Mouse (Mus musculus): ENCODE data around the gene Trhr2. TPM values are rescaled to one million over a fixed set of nuclear protein-coding genes. Genes with fewer than 3 reads are reported as not detected.
A peak's percentile ranks its signal among the peaks of the same experiment; 100 is the strongest.

The Trhr2 gene
- 0.12 and 0.20 TPM in 2 replicates for polyA plus RNA-seq (2015; fragmentation: Nextera tagmentation; extraction: Ambion mirVana)

DNA sequence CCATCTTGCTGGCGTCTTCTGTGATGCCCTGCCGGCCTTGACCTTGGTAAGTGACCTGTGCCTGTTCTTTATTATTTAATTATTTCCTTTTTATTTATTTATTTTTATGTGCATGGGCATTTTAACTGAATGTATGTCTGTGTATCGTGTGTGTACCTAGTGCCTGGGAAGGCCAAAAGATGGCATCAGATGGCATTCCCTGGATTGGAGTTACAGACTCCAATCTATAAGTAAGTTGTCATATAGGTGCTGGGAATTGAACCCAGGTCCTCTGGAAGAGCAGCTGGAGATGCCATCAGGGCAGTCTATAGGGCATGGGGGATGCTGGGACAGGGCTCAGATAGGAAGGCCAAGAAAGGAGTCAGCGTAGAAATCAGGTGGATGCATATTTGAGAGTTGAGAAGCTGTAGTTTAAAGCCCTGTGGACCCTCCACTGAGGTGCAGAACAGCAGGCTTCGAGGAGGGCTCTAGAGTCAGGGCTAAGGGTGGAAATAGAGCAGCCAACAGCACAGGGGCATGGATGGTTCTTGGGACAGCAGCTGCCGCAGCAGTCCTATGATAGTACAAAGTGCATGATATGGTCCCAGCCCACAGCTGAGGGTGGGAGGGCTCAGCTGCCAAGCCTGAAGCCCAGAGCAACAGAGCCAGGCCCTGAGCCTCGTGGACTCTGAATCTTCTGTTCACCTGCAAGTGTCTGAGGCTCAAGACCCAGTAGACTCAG is at the start of gene Trhr2:
Trhr2 (minus strand) TSS at position 51 of the 721 bp plus-strand sequence.
- no peak within 1 kb of the TSS for H3K9ac ChIP-seq

DNA sequence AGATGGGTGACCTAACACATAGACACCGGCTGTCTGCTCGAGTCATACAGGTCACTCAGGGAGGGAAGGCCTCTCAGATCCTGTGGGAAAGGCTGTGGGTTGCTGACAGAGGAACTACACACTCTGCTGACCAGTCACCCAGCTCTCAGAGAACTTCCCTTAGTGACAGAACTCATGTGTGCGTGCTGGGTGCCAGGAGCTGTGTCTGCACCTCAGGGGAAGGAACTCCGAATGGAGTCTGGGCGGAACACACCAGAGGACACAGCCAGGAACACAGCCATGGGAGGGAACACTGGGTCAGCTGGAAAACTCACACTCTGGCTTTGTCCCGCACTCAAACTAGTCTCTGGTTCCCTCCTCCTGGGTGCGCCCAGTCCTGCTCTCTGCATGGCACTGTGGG is 47.1 kb upstream of the Trhr2 start:
- no peaks in the 10 kb centered on the region for H3K9me3 ChIP-seq (replicated peaks)
- no peak overlapping the region for H3K27ac ChIP-seq (replicated peaks)
- H3K4me3 ChIP-seq (replicated peaks), result no peak overlapping the region
- no peaks in the 10 kb centered on the region for H3K27me3 ChIP-seq
- peaks cover 98% of the 10 kb centered on the region for H3K36me3 ChIP-seq
- H3K9ac ChIP-seq, result no peak overlapping the region
- H3K4me2 ChIP-seq (replicated peaks), result no peak overlapping the region
- WGBS, result 92% methylated on average over 7 of the region's 7 CpGs
- no peak for ATAC-seq (ENCODE audit: insufficient number of reproducible peaks, low FRiP score, low TSS enrichment, low read depth)
- no peaks in the 10 kb centered on the region for H3K4me1 ChIP-seq

More for the DNA sequence above, at the start of gene Trhr2:
- Histone ChIP-seq H3K36me3 (no peaks in the 10 kb centered on the region), H3K4me1 (peaks cover 18% of the 10 kb centered on the region), H3K4me3 (replicated peaks) (no peak within 1 kb of the TSS), H3K27me3 (no peaks in the 10 kb centered on the region; the same call in none of the 2 replicates), H3K9me3 (replicated peaks) (no peaks in the 10 kb centered on the region), H3K4me2 (replicated peaks) (no peak within 1 kb of the TSS), H3K27ac (replicated peaks) (no peak within 1 kb of the TSS)
- ATAC-seq (ENCODE audit: insufficient number of reproducible peaks, low FRiP score, low TSS enrichment, low read depth), result no peak
- WGBS, result 78% methylated on average over 7 of the region's 7 CpGs

DNA sequence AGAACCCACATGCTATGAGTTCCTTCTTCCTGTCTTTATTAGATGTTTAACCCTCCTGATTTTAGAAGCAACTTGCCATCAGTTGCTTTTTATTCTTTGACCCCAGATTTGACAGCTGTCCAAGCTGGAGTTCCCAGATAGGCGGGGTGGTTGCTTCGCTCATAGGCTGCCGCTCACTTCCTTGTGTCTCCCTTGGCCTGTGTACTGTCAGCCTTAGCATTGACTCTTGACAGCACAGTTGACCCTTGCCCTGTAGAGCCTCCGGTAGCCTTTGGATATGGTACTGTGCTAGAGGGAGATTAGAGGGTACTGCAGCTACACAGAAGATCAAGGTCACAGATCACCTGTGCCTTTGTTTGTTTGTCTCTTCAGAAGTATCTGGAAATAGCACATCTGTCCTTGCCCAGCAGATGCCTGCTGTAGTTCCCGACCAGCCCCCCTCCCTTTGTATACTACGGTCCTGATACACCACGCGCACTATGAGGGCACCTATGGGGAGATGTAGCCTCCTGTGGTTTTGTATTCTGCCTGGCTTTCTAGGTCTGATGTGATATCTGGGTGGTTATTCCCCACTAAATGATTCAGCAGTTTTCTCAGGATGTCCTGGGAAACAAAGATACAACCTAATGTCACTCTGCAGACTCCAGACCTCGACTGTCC is 44.7 kb upstream of the Trhr2 start:
- Histone ChIP-seq H3K9ac (no peak overlapping the region), H3K9me3 (replicated peaks) (no peaks in the 10 kb centered on the region), H3K4me1 (no peaks in the 10 kb centered on the region), H3K27me3 (no peaks in the 10 kb centered on the region), H3K4me3 (replicated peaks) (no peak overlapping the region), H3K27ac (replicated peaks) (no peak overlapping the region), H3K36me3 (peaks cover 98% of the 10 kb centered on the region), H3K4me2 (replicated peaks) (no peak overlapping the region)
- no peak for ATAC-seq (ENCODE audit: insufficient number of reproducible peaks, low FRiP score, low TSS enrichment, low read depth)
- 92% methylated on average over 9 of the region's 9 CpGs for WGBS

DNA sequence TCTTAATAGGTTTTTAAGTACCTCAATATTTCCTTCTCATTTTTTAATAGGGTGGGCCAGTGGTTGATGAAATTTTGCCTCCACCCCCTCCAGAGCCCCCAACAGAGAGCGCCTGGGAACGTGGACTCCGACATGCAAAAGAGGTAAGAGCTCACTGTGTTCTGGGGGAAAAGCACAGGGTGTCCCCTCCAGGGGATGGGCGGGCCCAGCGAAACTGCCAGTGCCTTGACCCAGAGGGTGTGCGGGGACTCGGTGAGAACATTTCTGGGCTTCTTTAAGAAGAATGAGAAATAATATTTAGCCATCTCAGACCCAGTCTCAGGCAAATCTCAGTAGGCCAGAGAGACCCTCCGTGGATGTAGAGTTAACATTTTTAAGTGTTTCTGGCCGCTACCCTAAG is 37.6 kb upstream of the Trhr2 start:
- H3K4me1 ChIP-seq, result no peaks in the 10 kb centered on the region
- H3K36me3 ChIP-seq, result peaks cover 89% of the 10 kb centered on the region
- H3K27ac ChIP-seq (replicated peaks), result no peak overlapping the region
- H3K9me3 ChIP-seq (replicated peaks), result no peaks in the 10 kb centered on the region
- WGBS, result 93% methylated on average over 9 of the region's 9 CpGs
- no peak overlapping the region for H3K9ac ChIP-seq
- no peaks in the 10 kb centered on the region for H3K27me3 ChIP-seq
- no peak overlapping the region for H3K4me2 ChIP-seq (replicated peaks)
- H3K4me3 ChIP-seq (replicated peaks), result no peak overlapping the region
- ATAC-seq (ENCODE audit: insufficient number of reproducible peaks, low FRiP score, low TSS enrichment, low read depth), result no peak

DNA sequence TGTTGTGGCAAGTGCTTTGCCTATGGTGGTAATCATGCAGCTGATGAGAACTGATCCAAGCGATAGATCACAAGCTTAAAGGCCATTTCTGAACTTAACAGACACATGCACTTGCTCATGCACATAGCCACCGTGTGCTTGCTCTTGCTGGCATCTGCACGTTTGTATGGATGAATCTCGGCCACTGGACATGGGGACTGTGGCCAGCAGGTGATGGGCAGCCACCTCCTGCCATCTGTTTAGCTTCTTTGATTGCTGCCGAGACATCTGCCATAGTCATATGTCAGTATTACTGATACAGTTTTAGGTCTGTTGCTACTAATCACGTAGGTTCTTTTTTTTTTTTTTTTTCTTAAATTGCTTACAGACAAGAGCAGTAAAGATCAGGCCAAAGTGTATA is 34.7 kb upstream of the Trhr2 start:
- ATAC-seq (ENCODE audit: insufficient number of reproducible peaks, low FRiP score, low TSS enrichment, low read depth), result no peak
- H3K4me3 ChIP-seq (replicated peaks), result no peak overlapping the region
- no peak overlapping the region for H3K4me2 ChIP-seq (replicated peaks)
- no peak overlapping the region for H3K27ac ChIP-seq (replicated peaks)
- no peak overlapping the region for H3K9ac ChIP-seq
- no peaks in the 10 kb centered on the region for H3K27me3 ChIP-seq
- no peaks in the 10 kb centered on the region for H3K4me1 ChIP-seq
- WGBS, result 76% methylated on average over 6 of the region's 6 CpGs
- H3K9me3 ChIP-seq (replicated peaks), result no peaks in the 10 kb centered on the region
- peaks cover 76% of the 10 kb centered on the region for H3K36me3 ChIP-seq

DNA sequence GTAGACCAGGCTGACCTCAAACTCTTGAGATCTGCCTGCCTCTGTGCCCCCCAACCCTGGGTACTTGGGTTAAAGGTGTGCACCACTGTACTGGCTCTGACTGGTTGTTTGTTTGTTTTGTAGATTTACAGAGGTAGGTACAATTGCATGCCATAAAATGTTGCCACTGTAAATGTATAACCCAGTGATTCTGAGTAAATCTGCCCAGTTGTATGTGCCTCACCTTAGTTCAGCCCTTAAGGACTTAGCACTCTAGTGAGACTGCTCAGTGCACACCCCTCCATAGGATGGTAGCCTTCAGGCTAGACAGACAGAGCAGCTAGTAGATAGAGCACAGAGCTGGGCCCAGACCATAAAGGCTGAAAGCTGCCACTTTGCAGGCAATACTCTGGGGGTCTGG is 33.2 kb upstream of the Trhr2 start:
- no peak overlapping the region for H3K27ac ChIP-seq (replicated peaks)
- no peak overlapping the region for H3K4me3 ChIP-seq (replicated peaks)
- no peak for ATAC-seq (ENCODE audit: insufficient number of reproducible peaks, low FRiP score, low TSS enrichment, low read depth)
- H3K9me3 ChIP-seq (replicated peaks), result no peaks in the 10 kb centered on the region
- no peak overlapping the region for H3K9ac ChIP-seq
- peaks cover 74% of the 10 kb centered on the region for H3K36me3 ChIP-seq
- H3K4me2 ChIP-seq (replicated peaks), result no peak overlapping the region
- no peaks in the 10 kb centered on the region for H3K27me3 ChIP-seq
- H3K4me1 ChIP-seq, result no peaks in the 10 kb centered on the region

DNA sequence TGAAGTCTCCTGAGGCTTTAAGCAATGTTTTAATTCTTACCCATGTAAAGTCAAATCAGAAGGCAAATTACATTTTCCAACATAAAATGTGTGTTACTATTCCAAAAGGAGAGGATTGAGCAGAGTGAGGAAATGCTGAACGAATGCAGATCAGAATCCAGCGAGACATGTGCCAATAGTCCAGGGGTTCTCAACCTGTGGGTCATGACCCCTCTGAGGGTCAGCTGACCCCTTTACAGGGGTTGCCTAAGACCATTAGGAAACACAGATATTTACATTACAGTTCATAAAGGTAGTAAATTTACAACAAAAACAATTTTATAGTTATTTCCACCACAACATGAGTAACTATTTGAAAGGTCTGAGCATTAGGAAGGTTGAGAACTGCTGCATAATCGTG is 30.2 kb upstream of the Trhr2 start:
- no peak overlapping the region for H3K4me2 ChIP-seq (replicated peaks)
- H3K27ac ChIP-seq (replicated peaks), result no peak overlapping the region
- H3K9me3 ChIP-seq (replicated peaks), result no peaks in the 10 kb centered on the region
- ATAC-seq (ENCODE audit: insufficient number of reproducible peaks, low FRiP score, low TSS enrichment, low read depth), result no peak
- 88% methylated on average over 3 of the region's 3 CpGs for WGBS
- no peak overlapping the region for H3K4me3 ChIP-seq (replicated peaks)
- H3K27me3 ChIP-seq, result no peaks in the 10 kb centered on the region
- H3K9ac ChIP-seq, result no peak overlapping the region
- H3K4me1 ChIP-seq, result no peaks in the 10 kb centered on the region
- peaks cover 81% of the 10 kb centered on the region for H3K36me3 ChIP-seq

DNA sequence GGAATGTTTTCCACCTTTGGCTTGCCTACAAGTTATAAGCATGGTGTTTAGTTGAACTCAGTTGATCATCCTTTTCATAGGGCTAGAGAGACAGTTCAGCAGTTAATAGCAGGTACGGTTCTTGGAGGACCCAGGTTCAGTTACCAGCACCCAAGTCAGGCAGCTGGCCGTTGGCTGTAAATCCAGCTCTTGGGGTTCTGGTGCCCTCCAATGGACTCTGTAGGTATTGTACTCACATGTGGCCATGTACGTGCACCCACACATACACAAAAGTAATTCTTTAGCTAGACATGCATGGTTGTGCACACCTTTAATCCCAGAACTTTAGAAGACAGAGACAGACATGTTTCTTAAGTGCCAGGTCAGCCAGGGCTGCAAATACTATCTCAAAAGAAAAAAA is 28.8 kb upstream of the Trhr2 start:
- Histone ChIP-seq H3K9ac (no peak overlapping the region), H3K27me3 (no peaks in the 10 kb centered on the region), H3K27ac (replicated peaks) (no peak overlapping the region), H3K4me1 (no peaks in the 10 kb centered on the region), H3K9me3 (replicated peaks) (no peaks in the 10 kb centered on the region), H3K4me3 (replicated peaks) (no peak overlapping the region), H3K36me3 (peaks cover 82% of the 10 kb centered on the region), H3K4me2 (replicated peaks) (no peak overlapping the region)
- no peak for ATAC-seq (ENCODE audit: insufficient number of reproducible peaks, low FRiP score, low TSS enrichment, low read depth)
- WGBS, result 80% methylated on average over 3 of the region's 3 CpGs

DNA sequence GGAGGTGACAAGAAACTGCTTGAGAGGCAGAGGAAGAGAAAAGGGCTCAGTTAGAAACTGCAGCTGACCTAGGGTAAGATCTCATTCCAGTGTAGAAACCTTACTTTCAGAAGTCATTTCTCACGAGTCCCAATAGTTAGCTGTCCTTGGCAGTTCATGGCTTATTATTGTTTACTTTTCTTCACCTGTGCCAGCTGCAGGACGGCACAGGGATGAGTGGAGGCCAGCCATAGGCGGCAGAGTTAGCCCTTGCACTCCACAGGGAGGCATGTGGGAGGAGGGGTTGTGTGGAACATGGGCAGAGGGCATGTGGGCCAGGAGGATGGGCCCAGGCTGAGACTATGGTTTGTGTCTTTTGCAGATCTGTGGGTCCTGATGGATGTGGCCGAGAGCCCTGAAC is 22.5 kb upstream of the Trhr2 start:
- Histone ChIP-seq H3K9ac (no peak overlapping the region), H3K9me3 (replicated peaks) (no peaks in the 10 kb centered on the region), H3K4me3 (replicated peaks) (no peak overlapping the region), H3K27ac (replicated peaks) (no peak overlapping the region), H3K27me3 (no peaks in the 10 kb centered on the region), H3K4me2 (replicated peaks) (no peak overlapping the region), H3K4me1 (peaks cover 7% of the 10 kb centered on the region), H3K36me3 (peaks cover 75% of the 10 kb centered on the region)
- 89% methylated on average over 4 of the region's 4 CpGs for WGBS
- ATAC-seq (ENCODE audit: insufficient number of reproducible peaks, low FRiP score, low TSS enrichment, low read depth), result no peak

DNA sequence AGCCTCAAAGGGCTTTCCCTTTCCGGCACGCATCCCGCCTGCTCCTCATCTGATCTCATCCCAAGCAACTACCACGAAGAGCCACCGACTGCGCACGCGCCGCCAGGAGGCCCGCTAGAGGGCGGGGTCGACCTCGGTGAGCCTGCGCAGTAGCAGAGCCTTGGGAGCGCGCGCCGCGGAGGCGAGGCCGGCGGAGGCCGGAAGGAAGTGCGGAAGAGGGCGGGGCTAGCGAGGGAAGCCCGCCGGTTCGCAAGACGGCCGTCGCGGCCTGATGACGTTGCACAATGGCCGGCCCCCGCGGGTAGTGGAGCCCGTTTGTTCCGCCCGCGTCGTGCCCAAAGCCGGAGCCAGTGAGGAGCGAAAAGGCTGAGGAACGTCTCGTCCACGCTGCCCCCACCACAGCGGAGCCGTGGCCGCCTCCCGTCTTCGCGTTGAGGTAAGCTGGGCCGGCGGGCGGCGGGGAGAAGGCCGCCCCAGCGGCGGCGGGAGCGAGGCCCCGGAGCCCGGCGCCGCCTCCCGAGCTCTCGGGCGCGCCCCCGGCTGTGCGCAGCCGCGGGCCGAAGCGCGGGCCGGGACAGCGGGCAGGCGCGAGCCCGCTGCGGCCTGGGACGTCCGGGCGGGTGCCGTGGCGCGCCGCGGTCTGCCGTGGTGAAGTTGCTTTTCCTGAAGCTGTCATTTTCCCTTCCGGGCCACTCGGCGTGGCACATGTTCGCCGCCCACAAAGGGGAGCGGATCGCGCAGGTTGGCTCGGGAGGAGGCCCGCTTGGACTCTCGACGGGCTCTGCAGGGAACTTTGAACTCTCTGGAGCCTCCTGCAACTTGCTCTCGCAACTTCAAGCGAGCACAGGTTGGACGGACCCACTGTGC is 16.1 kb upstream of the Trhr2 start, which contains the start of gene Zc3h18:
Zc3h18 (plus strand) TSS at position 245 of the 867 bp plus-strand sequence.
- Histone ChIP-seq H3K9me3 (replicated peaks) (no peaks in the 10 kb centered on the region), H3K4me1 (peaks cover 26% of the 10 kb centered on the region), H3K9ac (peak within 1 kb of the TSS; percentile 87), H3K27ac (replicated peaks) (peak within 1 kb of the TSS; percentile 95), H3K4me3 (replicated peaks) (peak within 1 kb of the TSS; percentile 92), H3K4me2 (replicated peaks) (peak within 1 kb of the TSS; percentile 79), H3K36me3 (peaks cover 24% of the 10 kb centered on the region), H3K27me3 (no peaks in the 10 kb centered on the region)
- peak; percentile 94 for ATAC-seq (ENCODE audit: insufficient number of reproducible peaks, low FRiP score, low TSS enrichment, low read depth)
- WGBS, result under 1% methylated on average over 107 of the region's 107 CpGs

DNA sequence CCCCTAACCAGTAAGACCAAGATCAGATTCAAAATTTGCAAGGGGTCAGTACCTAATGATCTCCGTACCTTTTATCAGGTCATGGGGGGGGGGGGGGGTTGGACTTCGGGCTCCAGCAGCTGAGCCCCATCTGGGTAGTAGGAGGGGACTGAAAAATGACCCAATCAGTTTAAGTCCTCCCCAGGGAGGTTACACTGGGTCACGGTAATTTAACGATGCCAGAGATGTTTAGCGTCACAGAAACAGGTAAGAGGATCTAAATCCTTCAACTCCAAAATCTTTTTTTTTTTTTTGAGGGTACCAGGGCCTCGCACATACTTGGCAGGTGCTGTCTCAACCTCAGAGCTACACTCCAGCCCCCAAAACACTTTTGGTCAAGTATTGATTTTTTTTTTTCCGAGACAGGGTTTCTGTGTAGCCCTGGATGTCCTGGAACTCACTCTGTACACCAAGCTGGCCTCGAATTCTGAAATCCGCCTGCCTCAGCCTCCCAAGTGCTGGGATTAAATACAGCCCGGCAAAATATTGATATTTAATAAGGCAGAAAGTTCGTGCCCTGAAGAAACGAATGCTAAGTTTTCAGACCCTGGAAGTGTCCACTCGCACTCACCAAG is 15.3 kb upstream of the Trhr2 start:
- Histone ChIP-seq H3K27me3 (no peaks in the 10 kb centered on the region), H3K4me2 (replicated peaks) (peak overlapping the region; percentile 53), H3K4me3 (replicated peaks) (peak overlapping the region; percentile 92), H3K27ac (replicated peaks) (peak overlapping the region; percentile 6; the same call in 1 of the 2 replicates), H3K9me3 (replicated peaks) (no peaks in the 10 kb centered on the region), H3K36me3 (peaks cover 24% of the 10 kb centered on the region), H3K4me1 (peaks cover 26% of the 10 kb centered on the region), H3K9ac (peak overlapping the region; percentile 18; the same call in 1 of the 2 replicates)
- WGBS, result 24% methylated on average over 13 of the region's 13 CpGs
- ATAC-seq (ENCODE audit: insufficient number of reproducible peaks, low FRiP score, low TSS enrichment, low read depth), result 0 out of 2 replicates have a peak, but pooled peaks have one; percentile 0

Measured in embryonic facial prominence, embryonic 15.5 days (tissue).